ENCODE assay signal across 22 mouse cellular contexts in the genomic region with DNA sequence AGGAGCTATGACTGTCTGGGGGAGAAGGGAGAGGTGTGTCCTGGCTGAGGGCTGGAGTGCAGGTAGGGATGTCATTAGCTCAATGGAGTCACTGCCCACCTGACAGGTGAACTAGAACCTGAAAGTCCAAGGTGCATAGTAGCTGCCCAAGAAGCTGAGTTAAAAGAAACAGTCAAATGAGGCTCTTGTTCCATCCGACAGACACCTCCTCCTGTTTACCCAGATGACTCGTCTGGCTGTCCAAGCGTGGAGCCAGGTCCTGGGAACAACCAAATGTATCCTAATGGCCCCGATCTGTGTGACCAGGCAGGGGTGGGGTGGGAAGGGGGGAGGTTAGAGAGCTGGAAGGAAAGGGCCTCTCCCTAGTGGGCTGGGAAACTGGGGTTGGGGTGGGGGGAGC. TPM values are rescaled to one million over a fixed set of nuclear protein-coding genes. Genes with fewer than 3 reads are reported as not detected.
DNase-seq lines count a peak whose midpoint lies in the region; ATAC-seq and TF ChIP-seq lines count a peak whose summit lies in the region.
"Had no signal": no experiment of that assay in that cellular context is flagged by ENCODE, and none has a peak within 500 bp of the region (broad histone marks: within the 10 kb centered on the region; RNA-seq: fewer than 3 reads in every experiment).

No protein-coding gene starts in this region.

- H3K9me3 ChIP-seq in intestine, embryonic 16.5 days (ENCODE audit: control insufficient read depth, low read length): no peaks in the 10 kb centered on the region
- no peaks in the 10 kb centered on the region for H3K9me3 ChIP-seq in intestine, embryonic 15.5 days
- H3K9me3 ChIP-seq: embryonic facial prominence, embryonic 13.5 days; heart, embryonic 12.5 days; stomach, embryonic 15.5 days had no signal

- no peak overlapping the region for H3K27ac ChIP-seq in intestine, embryonic 16.5 days (ENCODE audit: low read length)
- no peak overlapping the region for H3K27ac ChIP-seq in intestine, embryonic 15.5 days
- H3K27ac ChIP-seq: embryonic facial prominence, embryonic 13.5 days; stomach, embryonic 15.5 days had no signal

- TF ChIP-seq CTCF in Patski (IDR thresholded peaks at IDR 0.05): no peak

- no peak overlapping the region for H3K4me2 ChIP-seq in intestine, embryonic 16.5 days (ENCODE audit: low read depth, low read length)
- no peak overlapping the region for H3K4me2 ChIP-seq in intestine, embryonic 15.5 days (replicated peaks)
- H3K4me2 ChIP-seq: embryonic facial prominence, embryonic 13.5 days; heart, embryonic 12.5 days; stomach, embryonic 15.5 days had no signal

- peaks cover 9% of the 10 kb centered on the region for H3K4me1 ChIP-seq in intestine, embryonic 16.5 days (ENCODE audit: control insufficient read depth, insufficient read depth, low read length)
- H3K4me1 ChIP-seq in intestine, embryonic 15.5 days (replicated peaks): 0 out of 2 replicates have a peak, but pooled peaks cover 2% of the 10 kb centered on the region

- H3K4me3 ChIP-seq in intestine, embryonic 16.5 days (ENCODE audit: low read length): no peak overlapping the region
- H3K4me3 ChIP-seq in intestine, embryonic 15.5 days (replicated peaks): no peak overlapping the region
- H3K4me3 ChIP-seq: embryonic facial prominence, embryonic 13.5 days; heart, embryonic 12.5 days; stomach, embryonic 15.5 days had no signal

- H3K36me3 ChIP-seq in intestine, embryonic 16.5 days (ENCODE audit: control insufficient read depth, insufficient read depth, low read length): no peaks in the 10 kb centered on the region
- no peaks in the 10 kb centered on the region for H3K36me3 ChIP-seq in intestine, embryonic 15.5 days
- H3K36me3 ChIP-seq: heart, embryonic 12.5 days; stomach, embryonic 15.5 days had no signal

- WGBS in intestine, embryonic 16.5 days: 28% methylated on average over 4 of the region's 4 CpGs
- WGBS in intestine, embryonic 15.5 days: 34% methylated on average over 4 of the region's 4 CpGs

- ATAC-seq in intestine, embryonic 16.5 days: peak; percentile 59
- no peak for ATAC-seq in intestine, embryonic 15.5 days
- no peak for ATAC-seq in Patski

- in situ Hi-C loops in Patski (cut with MboI; ENCODE audit: low pct_unique_long_range_greater_than_20kb): no loop called here

- no peaks in the 10 kb centered on the region for H3K27me3 ChIP-seq in intestine, embryonic 16.5 days (replicated peaks; ENCODE audit: control insufficient read depth, insufficient read depth, low read length)
- H3K27me3 ChIP-seq in intestine, embryonic 15.5 days (replicated peaks): no peaks in the 10 kb centered on the region
- H3K27me3 ChIP-seq in Patski: no peaks in the 10 kb centered on the region
- H3K27me3 ChIP-seq: embryonic facial prominence, embryonic 13.5 days; stomach, embryonic 15.5 days had no signal

- H3K9ac ChIP-seq in intestine, embryonic 16.5 days (ENCODE audit: low read depth, low read length): no peak overlapping the region
- no peak overlapping the region for H3K9ac ChIP-seq in intestine, embryonic 15.5 days
- H3K9ac ChIP-seq: heart, embryonic 12.5 days; stomach, embryonic 15.5 days had no signal

- peak; percentile 47 for DNase-seq in Patski (ENCODE audit: low read depth, low spot score)
- peak; percentile 75 for DNase-seq in kidney, adult 11 months
- DNase-seq in kidney, postnatal 10 days: peak; percentile 47
- DNase-seq in layer of hippocampus, postnatal 14 days (ENCODE audit: low spot score in 2 of 2): no peak
- DNase-seq in thymus, postnatal 36 days: no peak
- DNase-seq: B cell, adult 2 months; cerebellum, adult 11-12 months; heart, postnatal 4 days; liver; lung, adult 18-20 months; lung, postnatal 36 days; midbrain, embryonic 14.5 days; spleen, adult 18-20 months had no signal

- POLR2A ChIA-PET in Patski (lab: Charles Lee): no interaction called here

- CTCF ChIA-PET in Patski (lab: Charles Lee): interaction anchor here (1.2 to 1.3 kb wide), 2 partner anchors 41 kb away, joined by 3 to 4 read pairs; no protein-coding TSS in a partner anchor

RNA-seq across cellular contexts. Expression of gene Cacna1g, which starts 28.7 kb away (rescaled TPM):
- 4.9 and 5.4 TPM in 2 replicates for polyA plus RNA-seq in intestine, embryonic 16.5 days (2015; fragmentation: Nextera tagmentation; extraction: Ambion mirVana)
- 5.2 and 7.9 TPM in 2 replicates for polyA plus RNA-seq in intestine, embryonic 15.5 days (2015; fragmentation: Nextera tagmentation; extraction: Ambion mirVana)
- 79.1 TPM for polyA plus RNA-seq in Patski (2021)
- 10 to 100 TPM; 74.7 to 92.9 TPM for total RNA-seq in layer of hippocampus, postnatal 14 days (2021)
- total RNA-seq: common myeloid progenitor, adult 5-6 weeks had no signal

RNA-seq across cellular contexts. Expression of gene Spata20, which starts 40.7 kb away (rescaled TPM):
- polyA plus RNA-seq in intestine, embryonic 16.5 days (2015; fragmentation: Nextera tagmentation; extraction: Ambion mirVana): 0.13 and 0.16 TPM in 2 replicates
- 0.06 TPM in 1 of 2 replicates, not detected in the other for polyA plus RNA-seq in intestine, embryonic 15.5 days (2015; fragmentation: Nextera tagmentation; extraction: Ambion mirVana)
- 0.27 TPM for polyA plus RNA-seq in Patski (2021)
- under 1 TPM; 0.35 to 0.43 TPM for total RNA-seq in layer of hippocampus, postnatal 14 days (2021)
- total RNA-seq: adrenal gland, adult 2 months; common myeloid progenitor, adult 5-6 weeks had no signal
- polyA plus RNA-seq: adrenal gland, adult 2 months; forebrain, embryonic 11.5 days; heart, embryonic 12.5 days; neural tube, embryonic 11.5 days had no signal

RNA-seq across cellular contexts. Expression of gene Abcc3, which starts 52.5 kb away (rescaled TPM):
- polyA plus RNA-seq in intestine, embryonic 16.5 days (2015; fragmentation: Nextera tagmentation; extraction: Ambion mirVana): 2.5 and 3.3 TPM in 2 replicates
- polyA plus RNA-seq in intestine, embryonic 15.5 days (2015; fragmentation: Nextera tagmentation; extraction: Ambion mirVana): 1.5 and 2.6 TPM in 2 replicates
- 0.64 TPM for polyA plus RNA-seq in Patski (2021)
- total RNA-seq in layer of hippocampus, postnatal 14 days (2021): 1 to 10 TPM; 1.8 to 3.8 TPM

RNA-seq across cellular contexts. Expression of gene Epn3, which starts 54.5 kb away (rescaled TPM):
- 1.5 and 1.7 TPM in 2 replicates for polyA plus RNA-seq in intestine, embryonic 16.5 days (2015; fragmentation: Nextera tagmentation; extraction: Ambion mirVana)
- 2.1 and 3.3 TPM in 2 replicates for polyA plus RNA-seq in intestine, embryonic 15.5 days (2015; fragmentation: Nextera tagmentation; extraction: Ambion mirVana)
- 48.0 TPM for polyA plus RNA-seq in Patski (2021)
- 1 to 10 TPM; 3.9 to 5.7 TPM for total RNA-seq in layer of hippocampus, postnatal 14 days (2021)
- total RNA-seq: common myeloid progenitor, adult 5-6 weeks had no signal

Comparison
In these comparisons a context has a peak if more than half of its experiments do, and no peak if none do; other contexts are left out.
1. DNase-seq: peak in Patski (single experiment), kidney, adult 11 months (single experiment) and kidney, postnatal 10 days (single experiment); none in layer of hippocampus, postnatal 14 days (0 of 2) and thymus, postnatal 36 days (0 of 2).